Mouse (Mus musculus) testis, adult 2 months (tissue): Measurements from ENCODE around the gene Tectb. TPM values are rescaled to one million over a fixed set of nuclear protein-coding genes. Genes with fewer than 3 reads are reported as not detected.
A peak's percentile ranks its signal among the peaks of the same experiment; 100 is the strongest.

Experiments used
- H3K27ac ChIP-seq: fragments of 200-500 bp; 2 replicates; pipeline ENCODE4 v1.5.1; 2012; ENCODE audit warnings: low read depth, low read length; ENCODE audit not compliant: control insufficient read depth, insufficient read depth
- H3K27me3 ChIP-seq: fragments of 200-500 bp; 2 replicates; pipeline ENCODE4 v1.6.1; 2012; ENCODE audit warnings: mild to moderate bottlenecking, low read length, moderate library complexity; ENCODE audit not compliant: control insufficient read depth, insufficient read depth
- H3K36me3 ChIP-seq: fragments of 200-500 bp; 2 replicates; pipeline ENCODE4 v1.6.1; 2012; ENCODE audit warnings: mild to moderate bottlenecking, low read length; ENCODE audit not compliant: control insufficient read depth, insufficient read depth
- H3K4me1 ChIP-seq: fragments of 200-500 bp; 2 replicates; pipeline ENCODE4 v1.6.1; 2012; ENCODE audit warnings: low read length; ENCODE audit not compliant: control insufficient read depth, insufficient read depth
- H3K4me3 ChIP-seq: fragments of 200-500 bp; 2 replicates; pipeline ENCODE4 v1.5.1; 2012; ENCODE audit warnings: low read depth, mild to moderate bottlenecking, low read length, moderate library complexity, mixed read lengths; ENCODE audit not compliant: control insufficient read depth
- CTCF ChIP-seq: fragments of 200-500 bp; IDR thresholded peaks from 2 replicates; pipeline ENCODE4 v1.5.1; 2012; ENCODE audit warnings: low read depth, mild to moderate bottlenecking, inconsistent platforms, low read length, moderate library complexity; ENCODE audit not compliant: control insufficient read depth, insufficient read depth, insufficient replicate concordance
- POLR2A ChIP-seq: fragments of 200-500 bp; IDR thresholded peaks from 2 replicates; pipeline ENCODE4 v1.6.1; 2012; ENCODE audit warnings: low read depth, mild to moderate bottlenecking, inconsistent platforms, low read length, moderate library complexity; ENCODE audit not compliant: control insufficient read depth
- polyA plus RNA-seq: library from polyadenylated mRNA; depleted of rRNA; stranded (reverse); fragments of >200 nt; gene quantifications from 2 replicates; pipeline ENCODE4 v1.2.3, GENCODE M21; 2012

Gene Tectb
- polyA plus RNA-seq, 1 experiment: 0.30 TPM

- no peak overlapping the region for H3K27ac ChIP-seq
- no peak for TF ChIP-seq CTCF
- no peak for TF ChIP-seq POLR2A
- no peaks in the 10 kb centered on the region for H3K36me3 ChIP-seq
- H3K4me1 ChIP-seq: peaks cover 11% of the 10 kb centered on the region; the same call in 1 of the 2 replicates
- no peaks in the 10 kb centered on the region for H3K27me3 ChIP-seq
- no peak overlapping the region for H3K4me3 ChIP-seq
Measured at GRCm38 (mm10) chr19:55219359-55219758, 38.8 kb downstream of the Tectb start.

- Histone ChIP-seq H3K4me3 (no peak overlapping the region), H3K27me3 (no peaks in the 10 kb centered on the region), H3K36me3 (no peaks in the 10 kb centered on the region), H3K27ac (no peak overlapping the region), H3K4me1 (peaks cover 11% of the 10 kb centered on the region; the same call in 1 of the 2 replicates)
- TF ChIP-seq CTCF (no peak), POLR2A (no peak)
Measured at GRCm38 (mm10) chr19:55221208-55221607, 40.7 kb downstream of the Tectb start.

- TF ChIP-seq POLR2A (no peak), CTCF (no peak)
- no peak overlapping the region for H3K4me3 ChIP-seq
- peaks cover 11% of the 10 kb centered on the region; the same call in 1 of the 2 replicates for H3K4me1 ChIP-seq
- H3K27ac ChIP-seq: no peak overlapping the region
- H3K27me3 ChIP-seq: no peaks in the 10 kb centered on the region
- no peaks in the 10 kb centered on the region for H3K36me3 ChIP-seq
Measured at GRCm38 (mm10) chr19:55222268-55222667, 41.7 kb downstream of the Tectb start.

GRCm38 (mm10) chr19:55226621-55227020 lies 46.1 kb downstream of the Tectb start:
- Histone ChIP-seq H3K27ac (no peak overlapping the region), H3K36me3 (no peaks in the 10 kb centered on the region), H3K27me3 (no peaks in the 10 kb centered on the region), H3K4me1 (no peaks in the 10 kb centered on the region), H3K4me3 (no peak overlapping the region)
- TF ChIP-seq POLR2A (no peak), CTCF (no peak)

GRCm38 (mm10) chr19:55227135-55227534 lies 46.6 kb downstream of the Tectb start:
- TF ChIP-seq POLR2A (no peak), CTCF (peak; percentile 2; the same call in 1 of the 2 replicates)
- Histone ChIP-seq H3K27ac (no peak overlapping the region), H3K4me1 (no peaks in the 10 kb centered on the region), H3K36me3 (no peaks in the 10 kb centered on the region), H3K27me3 (no peaks in the 10 kb centered on the region), H3K4me3 (no peak overlapping the region)

- Histone ChIP-seq H3K36me3 (no peaks in the 10 kb centered on the region), H3K27ac (no peak overlapping the region), H3K4me1 (no peaks in the 10 kb centered on the region), H3K27me3 (no peaks in the 10 kb centered on the region), H3K4me3 (no peak overlapping the region)
- TF ChIP-seq CTCF (no peak), POLR2A (no peak)
Measured at GRCm38 (mm10) chr19:55231081-55231480, 50.5 kb downstream of the Tectb start.

GRCm38 (mm10) chr19:55232136-55232535 lies 51.6 kb downstream of the Tectb start:
- H3K4me1 ChIP-seq: no peaks in the 10 kb centered on the region
- no peaks in the 10 kb centered on the region for H3K27me3 ChIP-seq
- no peak overlapping the region for H3K4me3 ChIP-seq
- TF ChIP-seq POLR2A: no peak
- TF ChIP-seq CTCF: no peak
- no peak overlapping the region for H3K27ac ChIP-seq
- no peaks in the 10 kb centered on the region for H3K36me3 ChIP-seq

- TF ChIP-seq POLR2A (no peak), CTCF (no peak)
- H3K4me1 ChIP-seq: peaks cover 2% of the 10 kb centered on the region; the same call in 1 of the 2 replicates
- H3K27me3 ChIP-seq: no peaks in the 10 kb centered on the region
- H3K4me3 ChIP-seq: no peak overlapping the region
- no peak overlapping the region for H3K27ac ChIP-seq
- no peaks in the 10 kb centered on the region for H3K36me3 ChIP-seq
Measured at GRCm38 (mm10) chr19:55236026-55236425, 55.5 kb downstream of the Tectb start.
